Mouse (Mus musculus) c-Kit-positive CD71-positive TER-119-negative erythroid progenitor cells, embryonic 14.5 days (primary cell): Measurements from ENCODE around the gene Hemgn.
A peak's percentile ranks its signal among the peaks of the same experiment; 100 is the strongest.

ENCODE experiments used
- DNase-seq: peaks from one replicate; pipeline ENCODE4 v3.0.0-alpha.2; 2013; ENCODE audit warnings: low read depth

Gene Hemgn

DNA sequence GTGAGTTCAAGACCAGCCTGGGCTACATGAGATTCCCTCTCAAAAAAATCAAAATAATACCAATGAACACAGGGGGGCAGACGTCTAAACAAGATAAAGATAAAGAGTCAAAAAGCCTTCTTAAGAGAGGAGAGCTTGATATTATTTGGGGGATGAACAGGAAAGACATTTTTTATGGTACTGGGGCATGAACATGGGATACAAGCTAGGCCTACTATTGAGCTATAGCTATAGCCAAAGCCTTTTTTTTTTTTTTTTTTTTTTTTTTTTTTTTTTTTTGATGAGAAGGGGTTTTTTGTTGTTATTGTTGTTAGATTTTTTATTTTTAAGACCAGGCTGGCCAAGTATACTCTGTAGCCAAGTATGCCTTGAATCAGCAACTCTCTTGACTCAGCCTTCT, 1.2 kb downstream of the Hemgn start:
- no peak for DNase-seq

DNA sequence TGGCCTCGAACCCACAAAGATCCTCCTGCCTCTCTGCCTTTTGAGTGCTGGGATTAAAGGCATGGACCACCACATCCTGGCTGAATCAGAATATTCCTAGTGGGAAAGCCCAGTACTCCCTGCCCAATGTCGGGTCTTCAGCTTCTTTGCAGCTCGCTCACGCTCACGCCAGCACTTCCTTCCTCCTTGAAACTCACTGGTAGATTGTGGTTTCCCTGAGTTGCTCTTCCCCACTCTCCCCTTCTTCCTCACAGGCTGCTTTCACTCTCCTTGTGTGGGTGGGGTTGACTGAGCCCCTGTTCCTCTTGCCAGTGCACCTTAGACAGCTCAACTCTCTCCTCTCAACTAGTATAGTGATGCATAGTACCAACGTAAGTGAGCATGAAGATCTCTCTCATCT, 1.8 kb downstream of the Hemgn start:
- DNase-seq: no peak

GRCm38 (mm10) chr4:46410677-46411076, 2.6 kb downstream of the Hemgn start:
- DNase-seq: peak; percentile 83

GRCm38 (mm10) chr4:46406966-46407703, 6.2 kb downstream of the Hemgn start:
- DNase-seq: peak; percentile 81

- DNase-seq: peak; percentile 92
Measured at GRCm38 (mm10) chr4:46404042-46404795, 9.1 kb downstream of the Hemgn start.

- DNase-seq: no peak
Measured at GRCm38 (mm10) chr4:46398839-46399238, 14.5 kb downstream of the Hemgn start.

DNA sequence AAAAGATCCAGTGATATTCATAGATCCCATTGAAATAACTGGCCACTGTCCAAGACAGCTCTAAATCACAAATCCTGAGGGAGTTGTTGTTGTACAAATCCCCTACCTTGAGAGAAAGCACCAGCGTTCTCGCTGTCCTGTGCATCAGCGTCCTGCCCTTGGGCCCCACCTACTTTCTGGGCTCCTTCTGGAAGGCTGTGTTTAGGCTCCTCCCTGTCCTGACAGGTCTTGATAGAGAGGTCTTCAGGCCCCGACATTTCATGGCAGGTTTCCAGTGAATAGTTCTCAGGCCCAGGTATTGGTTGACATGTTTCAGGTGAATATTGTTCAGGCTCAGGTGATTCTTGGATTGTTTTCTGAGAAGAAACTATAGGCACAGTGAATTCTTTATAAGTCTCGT, 17.6 kb downstream of the Hemgn start:
- peak; percentile 79 for DNase-seq

GRCm38 (mm10) chr4:46394388-46394787, 18.9 kb downstream of the Hemgn start:
- no peak for DNase-seq

DNA sequence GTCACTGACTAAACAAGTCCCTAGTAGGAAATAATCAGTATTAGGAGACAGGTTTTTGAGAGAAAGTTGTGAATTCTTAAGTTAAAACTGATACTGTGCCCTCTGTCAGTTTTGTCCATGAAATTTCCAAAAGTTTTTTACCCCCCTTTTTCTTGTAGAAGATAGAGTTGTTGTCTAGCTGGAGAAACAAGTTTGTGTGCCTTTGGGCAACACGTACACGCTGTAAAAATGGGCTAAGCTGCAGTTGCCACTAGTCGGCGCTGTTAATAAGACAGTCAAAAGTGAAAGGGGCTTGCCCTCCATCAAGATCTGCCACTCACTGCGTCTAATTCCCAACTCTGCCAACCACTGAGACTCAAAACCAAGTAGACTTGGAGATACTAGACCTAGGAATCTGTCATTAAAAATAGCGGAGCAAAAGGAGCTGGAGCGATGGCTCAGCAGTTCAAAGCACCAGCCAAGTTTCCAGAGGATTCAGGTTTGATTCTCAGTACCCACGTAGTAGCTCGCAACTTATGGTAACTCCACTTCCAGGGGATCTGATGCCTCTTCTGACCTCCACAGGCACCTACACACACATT, 22.8 kb downstream of the Hemgn start:
- peak; percentile 96 for DNase-seq

DNA sequence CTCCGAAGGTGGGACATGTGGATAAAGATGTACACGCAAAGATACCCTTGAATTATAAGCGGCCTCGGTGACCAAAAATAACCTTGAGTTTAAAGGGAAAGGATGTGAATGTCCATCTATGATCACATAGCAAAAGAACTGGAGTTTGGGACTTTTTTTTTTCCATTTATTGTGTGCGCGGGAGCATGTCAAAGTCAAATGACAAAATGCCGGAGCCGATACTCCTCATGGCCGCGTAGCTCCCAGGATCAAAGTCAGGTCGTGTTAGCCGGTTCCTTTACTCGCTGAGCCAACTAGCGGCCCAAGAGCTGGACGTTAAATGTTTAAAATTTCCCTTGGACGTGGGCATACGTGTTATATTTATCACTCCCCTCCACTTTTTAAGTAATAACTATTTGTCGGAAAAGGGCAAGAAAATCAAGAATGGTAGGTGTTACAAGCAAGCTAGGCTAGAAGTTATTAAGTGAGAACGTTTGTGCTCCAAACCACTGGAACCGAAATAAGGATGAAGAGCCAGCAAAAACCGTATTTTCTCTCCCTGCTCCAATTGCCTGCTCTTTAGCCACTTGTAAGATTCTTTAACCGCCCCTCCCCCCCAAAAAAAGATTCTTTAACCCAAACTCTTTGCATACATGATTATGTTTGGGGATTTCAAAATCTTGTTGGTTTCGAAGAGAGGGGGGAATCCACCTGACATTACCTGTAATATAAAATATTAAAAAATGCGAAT, 23.5 kb downstream of the Hemgn start:
- DNase-seq: no peak

GRCm38 (mm10) chr4:46389013-46389611, 24.2 kb downstream of the Hemgn start, which contains the start of gene Trmo:
Trmo (minus strand) TSS chr4:46389437.
- DNase-seq: peak; percentile 96

- no peak for DNase-seq
Measured at GRCm38 (mm10) chr4:46388556-46388955, 24.8 kb downstream of the Hemgn start.

GRCm38 (mm10) chr4:46374869-46375368, 38.4 kb downstream of the Hemgn start:
- peak; percentile 69 for DNase-seq

DNA sequence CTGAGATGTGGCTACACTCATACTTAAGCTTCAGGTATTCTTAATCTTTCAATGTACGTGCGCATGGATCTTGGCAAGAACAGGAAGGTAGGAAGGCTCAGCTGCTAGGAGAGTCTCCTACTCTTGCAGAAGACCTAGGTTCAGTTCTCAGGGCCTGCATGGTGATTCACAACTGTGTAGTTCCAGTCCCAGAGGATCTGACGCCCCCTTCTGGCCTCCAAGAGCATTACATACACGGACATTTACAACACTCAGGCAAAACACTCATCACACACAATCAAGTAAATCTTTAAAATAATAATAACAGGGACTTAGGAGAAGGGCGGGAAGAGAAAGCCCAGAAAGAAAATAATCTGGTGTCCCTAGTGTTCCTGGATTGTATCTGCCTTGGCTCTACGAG, 38.9 kb downstream of the Hemgn start:
- DNase-seq: no peak

DNA sequence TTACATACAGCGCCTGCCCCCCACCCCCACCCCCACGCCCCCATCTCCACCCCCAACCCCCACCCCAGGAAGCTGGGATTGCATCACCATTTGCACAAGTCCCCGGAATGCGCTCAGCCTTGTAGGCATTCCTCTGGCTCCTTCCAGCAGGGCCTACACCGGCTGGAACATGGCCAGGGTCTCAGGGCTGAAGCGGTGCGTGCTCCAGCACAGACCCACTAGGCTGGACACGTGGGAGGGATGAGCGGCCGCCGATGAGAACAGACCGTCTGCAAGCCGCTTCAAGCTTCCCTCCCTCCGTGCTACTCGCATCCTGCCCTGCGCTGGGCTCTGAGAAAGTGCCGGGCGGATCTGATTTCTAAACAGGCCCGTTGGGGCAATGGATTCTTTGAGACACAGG, 42.3 kb downstream of the Hemgn start:
- DNase-seq: no peak

GRCm38 (mm10) chr4:46370406-46370805, 42.9 kb downstream of the Hemgn start:
- DNase-seq: no peak

GRCm38 (mm10) chr4:46369070-46369469, 44.2 kb downstream of the Hemgn start:
- no peak for DNase-seq

DNA sequence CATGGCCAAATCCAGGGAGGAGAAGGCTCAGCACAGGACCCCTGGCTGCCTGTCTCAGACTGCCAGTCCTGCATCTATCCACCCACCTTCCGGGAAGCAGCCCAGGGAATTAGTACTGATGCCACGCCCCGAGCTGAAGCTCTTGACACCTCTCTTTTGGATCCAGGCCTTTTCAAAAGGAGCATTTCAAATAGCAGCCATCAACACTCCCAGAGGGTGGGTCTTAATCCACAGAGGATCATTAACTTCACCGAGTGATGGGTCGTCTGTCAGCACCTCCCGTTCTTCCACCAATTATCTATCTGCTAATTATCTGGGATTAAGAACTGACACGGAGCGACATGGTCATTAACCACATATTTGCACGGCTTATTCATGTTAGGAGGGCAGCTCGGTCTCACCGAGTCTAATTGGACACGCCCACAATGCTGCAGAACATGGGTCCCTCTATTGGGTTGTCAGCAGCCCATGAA, 45.8 kb downstream of the Hemgn start:
- DNase-seq: no peak

DNA sequence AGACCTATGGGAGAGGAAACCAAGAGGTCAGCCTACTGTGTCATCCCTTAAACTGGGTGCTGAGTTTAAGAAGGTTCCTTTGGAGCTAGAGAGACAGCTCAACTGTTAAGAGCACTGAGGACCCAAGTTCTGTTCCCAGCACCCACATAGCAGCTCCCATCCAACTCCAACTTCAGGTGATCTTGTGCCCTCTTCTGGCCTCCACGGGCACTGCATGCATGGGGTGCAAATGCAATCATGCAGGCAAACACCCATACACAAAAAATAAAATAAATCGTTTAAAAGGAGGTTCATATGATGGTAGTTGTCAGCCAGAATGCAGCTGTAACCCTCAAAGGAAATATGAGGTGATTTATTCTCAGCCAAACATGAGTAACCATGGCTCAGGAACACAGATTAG, 48.9 kb downstream of the Hemgn start:
- DNase-seq: no peak

DNA sequence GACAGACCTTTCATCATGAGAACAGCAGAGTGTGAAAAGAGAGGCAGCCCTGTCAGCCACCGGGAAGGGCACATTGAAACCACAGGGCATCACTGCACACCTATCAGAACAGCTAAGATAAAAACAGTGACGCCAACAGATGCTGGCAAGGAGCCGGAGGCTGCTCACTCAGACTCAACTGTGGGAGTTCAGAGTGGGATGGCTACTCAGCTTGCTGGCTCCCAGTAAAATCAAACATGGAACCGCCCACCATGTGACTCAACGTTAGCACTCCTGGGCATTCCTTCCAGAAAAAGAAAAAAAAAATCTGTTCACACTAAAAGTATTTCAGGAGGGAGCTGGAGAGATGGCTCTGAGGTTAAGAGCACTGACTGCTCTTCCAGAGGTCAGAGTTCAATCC, 52.0 kb downstream of the Hemgn start:
- no peak for DNase-seq

DNA sequence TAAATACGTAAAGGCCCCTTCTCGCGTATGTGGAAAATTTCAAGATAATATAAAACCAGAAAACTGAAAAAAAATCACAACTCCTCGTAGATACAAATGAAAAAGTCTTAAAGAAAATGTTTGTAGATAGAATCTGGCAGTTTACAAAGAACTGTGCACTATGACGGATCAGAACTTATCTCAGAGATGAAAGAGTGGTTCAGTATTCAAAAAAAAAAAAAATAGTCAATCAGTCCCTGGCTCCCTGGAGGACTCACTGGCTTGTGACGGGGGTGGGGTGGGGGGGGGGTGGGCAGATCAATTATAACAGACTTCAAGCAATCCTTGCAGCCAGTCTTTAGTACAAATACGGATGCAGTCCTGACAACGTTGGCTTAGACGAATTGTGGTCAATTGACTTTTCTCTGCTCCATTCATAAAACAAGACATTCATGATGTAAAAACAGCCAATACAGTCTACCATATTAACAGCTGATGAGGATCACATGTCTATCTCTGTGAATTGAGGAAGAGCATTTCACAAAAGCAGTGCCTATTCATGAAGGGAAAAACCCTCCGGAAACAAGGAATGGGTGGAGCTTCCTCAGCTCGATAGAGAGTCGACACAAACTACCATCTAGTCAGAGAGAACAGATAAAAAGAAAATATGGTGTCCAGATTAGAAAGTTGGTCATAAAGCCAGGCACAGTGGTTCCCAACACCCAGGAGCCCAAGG, 53.6 kb downstream of the Hemgn start:
- DNase-seq: no peak
